Mouse (Mus musculus) cerebellum, adult 2 months (tissue): ENCODE measurements around the gene Dusp19. TPM values are rescaled to one million over a fixed set of nuclear protein-coding genes. Genes with fewer than 3 reads are reported as not detected.

Source experiments
- DNase-seq, 2 experiments: peaks; one replicate each; pipeline ENCODE4 v3.0.0; 2021
- H3K27ac ChIP-seq: fragments of 200-500 bp; 2 replicates; pipeline ENCODE4 v1.5.1; 2012; ENCODE audit warnings: low read length, control low read depth, inconsistent platforms; ENCODE audit not compliant: insufficient read depth
- H3K27me3 ChIP-seq: fragments of 200-500 bp; 2 replicates; pipeline ENCODE4 v1.6.1; 2012; ENCODE audit warnings: inconsistent platforms, mild to moderate bottlenecking, low read length, moderate library complexity; ENCODE audit not compliant: control insufficient read depth, insufficient read depth
- H3K4me1 ChIP-seq: fragments of 200-500 bp; 2 replicates; pipeline ENCODE4 v1.6.1; 2011; ENCODE audit warnings: low read length; ENCODE audit not compliant: control insufficient read depth, insufficient read depth
- H3K4me3 ChIP-seq: fragments of 200-500 bp; replicated peaks from 2 replicates; pipeline ENCODE3; 2011; ENCODE audit warnings: mild to moderate bottlenecking, low read depth, low read length, control low read depth; ENCODE audit not compliant: insufficient read depth
- CTCF ChIP-seq: fragments of 200-500 bp; IDR thresholded peaks from 2 replicates; pipeline ENCODE4 v1.5.1; 2011; ENCODE audit warnings: low read depth, mild to moderate bottlenecking, control low read depth, low read length, moderate library complexity, borderline replicate concordance; ENCODE audit not compliant: insufficient read depth
- POLR2A ChIP-seq: fragments of 200-500 bp; IDR thresholded peaks from 2 replicates; pipeline ENCODE4 v1.6.1; 2011; ENCODE audit warnings: low read length, control low read depth, borderline replicate concordance; ENCODE audit not compliant: insufficient read depth
- WGBS: fragments of 180-500 bp; shearing (Covaris S2); methylation state at CpG from one replicate; pipeline ENCODE4 v1.1.7; 2018; 5-methylcytosine and 5-hydroxymethylcytosine counted together
- polyA plus RNA-seq: library from polyadenylated mRNA; depleted of rRNA; stranded (reverse); fragments of >200 nt; gene quantifications from 2 replicates; pipeline ENCODE4 v1.2.3, GENCODE M21; 2012

The Dusp19 gene
- polyA plus RNA-seq, 1 experiment = 16.4 TPM

- 49% methylated on average over 2 of the region's 2 CpGs for WGBS
- DNase-seq = peak in 1 of 2 experiments; percentile 28
- Histone ChIP-seq H3K4me1 (no peaks in the 10 kb centered on the region), H3K27me3 (no peaks in the 10 kb centered on the region), H3K27ac (no peak overlapping the region), H3K4me3 (no peak overlapping the region)
- TF ChIP-seq POLR2A = no peak
- TF ChIP-seq CTCF = no peak
Measured at GRCm38 (mm10) chr2:80612796-80613195, 4.0 kb upstream of the Dusp19 start.

- WGBS = 88% methylated on average over 3 of the region's 3 CpGs
- H3K27ac ChIP-seq = no peak overlapping the region
Measured at GRCm38 (mm10) chr2:80618991-80619390, 2.1 kb downstream of the Dusp19 start.

GRCm38 (mm10) chr2:80621921-80622320 is 5.1 kb downstream of the Dusp19 start:
- Histone ChIP-seq H3K27me3 (no peaks in the 10 kb centered on the region), H3K27ac (no peak overlapping the region), H3K4me3 (no peak overlapping the region), H3K4me1 (no peaks in the 10 kb centered on the region)
- no peak for DNase-seq
- TF ChIP-seq CTCF (no peak), POLR2A (no peak)
- 49% methylated on average over 3 of the region's 3 CpGs for WGBS

More at GRCm38 (mm10) chr2:80618991-80619390, 2.1 kb downstream of the Dusp19 start:
- Histone ChIP-seq H3K4me3 (no peak overlapping the region), H3K27me3 (no peaks in the 10 kb centered on the region), H3K4me1 (no peaks in the 10 kb centered on the region)
- no peak for TF ChIP-seq POLR2A
- no peak for TF ChIP-seq CTCF
- DNase-seq = no peak

GRCm38 (mm10) chr2:80624523-80624922 is 7.7 kb downstream of the Dusp19 start:
- H3K27ac ChIP-seq = no peak overlapping the region
- WGBS = 96% methylated on average over 4 of the region's 4 CpGs
- DNase-seq = no peak

GRCm38 (mm10) chr2:80632336-80633026 is 15.6 kb downstream of the Dusp19 start:
- Histone ChIP-seq H3K4me3 (no peak overlapping the region), H3K27me3 (no peaks in the 10 kb centered on the region), H3K4me1 (no peaks in the 10 kb centered on the region), H3K27ac (no peak overlapping the region)
- DNase-seq = no peak
- no peak for TF ChIP-seq CTCF
- no peak for TF ChIP-seq POLR2A
- WGBS = 91% methylated on average over 13 of the region's 13 CpGs

More at GRCm38 (mm10) chr2:80624523-80624922, 7.7 kb downstream of the Dusp19 start:
- TF ChIP-seq CTCF = no peak
- no peak for TF ChIP-seq POLR2A
- Histone ChIP-seq H3K4me3 (no peak overlapping the region), H3K27me3 (no peaks in the 10 kb centered on the region), H3K4me1 (no peaks in the 10 kb centered on the region)

GRCm38 (mm10) chr2:80638364-80639241 is 21.8 kb downstream of the Dusp19 start:
- no peak for TF ChIP-seq CTCF
- TF ChIP-seq POLR2A = no peak
- peaks cover 6% of the 10 kb centered on the region; the same call in 1 of the 2 replicates for H3K4me1 ChIP-seq
- WGBS = under 1% methylated on average over 45 of the region's 45 CpGs

GRCm38 (mm10) chr2:80639398-80639797 is 22.6 kb downstream of the Dusp19 start:
- Histone ChIP-seq H3K27me3 (no peaks in the 10 kb centered on the region), H3K4me1 (peaks cover 6% of the 10 kb centered on the region; the same call in 1 of the 2 replicates), H3K27ac (no peak overlapping the region), H3K4me3 (no peak overlapping the region)
- no peak for DNase-seq
- TF ChIP-seq POLR2A (no peak), CTCF (no peak)
- WGBS = 10% methylated on average over 8 of the region's 8 CpGs

More at GRCm38 (mm10) chr2:80638364-80639241, 21.8 kb downstream of the Dusp19 start:
- Histone ChIP-seq H3K27me3 (no peaks in the 10 kb centered on the region), H3K4me3 (peak overlapping the region; percentile 90), H3K27ac (peak overlapping the region; percentile 61; the same call in 1 of the 2 replicates)
- peak; percentile 90 to 96 for DNase-seq
